Mouse (Mus musculus) 3T3-L1 (cell line): Measurements from ENCODE around the gene Ppp1r3c.
"Not testable (repeated sequence)": the region's sequence is repeated elsewhere in the genome, so short reads cannot be mapped to it uniquely, and the experiment has no call there.

Experiments
- DNase-seq: peaks from one replicate; pipeline ENCODE4 v3.0.0-alpha.2; 2015; ENCODE audit warnings: low read depth, low spot score

The Ppp1r3c gene

GRCm38 (mm10) chr19:36736537-36736936 is at the start of gene Ppp1r3c:
Ppp1r3c (minus strand) TSS chr19:36736653.
- peak; percentile 83 for DNase-seq

DNA sequence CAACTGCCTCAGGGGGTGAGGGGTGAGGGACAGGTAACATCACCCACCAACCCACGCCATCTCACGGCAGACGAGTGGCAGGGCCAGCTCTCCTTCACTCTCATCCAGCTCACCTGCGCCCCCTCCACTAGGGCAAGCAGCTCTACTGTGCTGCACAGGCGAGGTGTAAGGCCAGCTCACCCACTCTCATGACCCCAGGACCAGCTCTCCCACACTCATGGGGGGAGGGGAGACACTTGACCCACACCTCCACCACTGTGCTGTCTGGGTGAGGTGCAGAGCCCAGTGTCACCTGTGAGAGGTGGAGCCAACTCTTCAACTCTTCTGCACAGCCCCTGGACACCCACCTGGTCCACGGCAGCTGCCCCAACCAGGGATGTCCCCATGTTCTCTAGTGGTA is 46.7 kb upstream of the Ppp1r3c start:
- no peak for DNase-seq

DNA sequence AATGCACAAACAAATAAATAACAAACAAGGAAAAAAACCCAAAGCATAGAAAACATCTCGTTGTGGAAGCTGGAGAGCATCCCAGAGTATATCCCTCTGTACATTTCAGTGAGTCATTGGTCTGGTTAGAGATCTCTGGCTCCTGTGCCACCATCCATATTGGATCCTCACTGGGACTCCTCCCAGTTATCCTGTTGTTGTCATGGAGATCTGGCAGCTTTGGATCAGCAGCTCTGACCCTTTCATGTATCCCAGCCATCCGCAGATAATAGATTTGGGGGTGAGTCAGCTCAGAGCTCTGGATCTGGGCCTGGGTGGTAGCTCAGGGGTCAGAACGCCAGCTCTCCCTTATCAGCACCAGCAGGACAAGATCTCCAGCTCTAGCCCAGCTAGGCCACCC is 46.1 kb upstream of the Ppp1r3c start:
- DNase-seq = peak; percentile 81

GRCm38 (mm10) chr19:36781996-36782395 is 45.5 kb upstream of the Ppp1r3c start:
- DNase-seq = peak; percentile 40

GRCm38 (mm10) chr19:36780375-36780774 is 43.9 kb upstream of the Ppp1r3c start:
- no peak for DNase-seq

DNA sequence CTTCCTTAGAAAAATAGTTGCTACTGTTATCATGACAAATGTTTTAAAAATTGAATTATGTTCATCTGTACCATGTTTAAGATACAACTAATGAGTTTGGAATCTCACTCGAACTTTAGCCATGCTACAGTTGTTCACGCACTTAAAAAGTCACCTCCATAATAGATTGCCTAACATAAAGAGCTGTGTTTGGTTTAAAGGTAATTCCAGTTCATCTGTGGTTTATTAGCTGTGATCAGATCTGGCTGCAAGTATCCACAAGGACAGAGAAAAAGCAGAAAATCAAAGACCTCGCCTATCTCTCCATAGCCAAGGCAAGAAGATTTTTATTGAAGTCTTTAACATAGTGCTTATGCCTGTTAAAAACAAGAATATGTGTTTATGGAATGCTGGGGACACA is 43.3 kb upstream of the Ppp1r3c start:
- DNase-seq = no peak

GRCm38 (mm10) chr19:36775531-36775930 is 39.1 kb upstream of the Ppp1r3c start:
- no peak for DNase-seq

- no peak for DNase-seq
Measured at GRCm38 (mm10) chr19:36773716-36774459, 37.4 kb upstream of the Ppp1r3c start.

- no peak for DNase-seq
Measured at GRCm38 (mm10) chr19:36768084-36768483, 31.6 kb upstream of the Ppp1r3c start.

DNA sequence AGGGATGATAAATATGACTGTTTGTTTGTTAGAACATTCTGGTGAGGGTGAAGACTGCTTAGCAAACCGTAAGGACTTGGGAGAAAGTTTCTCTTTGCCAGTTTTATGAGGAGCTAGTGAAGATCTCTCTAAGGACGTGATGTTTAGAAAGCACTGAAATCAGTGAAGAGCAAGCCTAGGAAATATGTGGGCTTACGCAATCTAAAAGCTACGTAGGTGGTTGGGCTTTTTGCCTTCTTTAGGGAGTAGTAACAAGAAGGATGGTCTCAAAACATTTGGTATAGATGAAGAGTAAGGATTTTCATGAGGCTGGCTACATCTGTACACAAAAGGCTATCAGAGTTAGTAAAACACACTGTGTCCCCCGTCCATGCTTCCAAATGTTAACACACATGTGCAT is 28.0 kb upstream of the Ppp1r3c start:
- peak; percentile 22 for DNase-seq

DNA sequence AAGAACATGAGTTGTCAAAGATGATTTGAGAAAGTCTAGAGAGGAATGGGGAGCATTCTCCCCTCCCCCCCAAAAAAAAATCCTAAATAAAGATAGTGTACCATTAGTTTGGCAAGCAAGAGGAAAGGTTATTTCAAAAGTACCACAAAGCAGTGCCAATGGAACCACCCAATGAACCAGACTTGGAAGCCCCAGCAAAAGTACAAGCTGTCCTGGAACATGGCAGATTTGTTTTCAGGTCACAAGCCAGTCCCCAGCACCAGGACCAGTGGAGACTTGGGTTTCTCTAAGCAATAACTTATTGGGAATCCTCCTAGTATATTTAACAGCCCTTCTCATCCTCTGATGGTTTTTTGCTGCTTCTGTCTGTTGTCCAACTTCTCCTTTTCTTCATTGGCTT is 12.5 kb upstream of the Ppp1r3c start:
- no peak for DNase-seq

GRCm38 (mm10) chr19:36742331-36742730 is 5.9 kb upstream of the Ppp1r3c start:
- DNase-seq = no peak

GRCm38 (mm10) chr19:36739566-36740211 is 3.2 kb upstream of the Ppp1r3c start:
- peak; percentile 55 for DNase-seq

- DNase-seq = peak; percentile 25
Measured at GRCm38 (mm10) chr19:36738009-36738408, 1.6 kb upstream of the Ppp1r3c start.

DNA sequence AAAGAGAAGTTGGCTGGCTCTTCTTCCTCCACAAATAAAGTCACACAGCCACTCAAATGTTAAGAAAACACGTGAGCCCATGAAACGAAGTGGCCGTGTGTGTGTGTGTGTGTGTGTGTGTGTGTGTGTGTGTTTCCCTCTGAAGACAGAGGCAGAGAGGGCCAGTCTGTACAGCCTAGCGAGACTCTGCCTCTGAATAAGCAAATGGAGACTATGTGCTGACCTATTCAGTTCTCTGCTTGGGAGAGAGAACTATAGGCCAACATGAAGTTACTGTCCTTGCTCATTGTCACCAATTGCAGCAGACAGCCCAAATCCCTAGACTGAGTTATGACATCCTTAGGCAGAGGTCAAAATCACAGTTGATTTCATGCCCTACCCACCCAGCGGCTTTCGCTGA is 634 bp upstream of the Ppp1r3c start:
- no peak for DNase-seq

GRCm38 (mm10) chr19:36734308-36735038 is 2.0 kb downstream of the Ppp1r3c start:
- DNase-seq = no peak

GRCm38 (mm10) chr19:36733191-36733943 is 3.1 kb downstream of the Ppp1r3c start:
- DNase-seq = no peak

- DNase-seq = no peak
Measured at GRCm38 (mm10) chr19:36731310-36731709, 5.1 kb downstream of the Ppp1r3c start.

- DNase-seq = not testable (repeated sequence)
Measured at GRCm38 (mm10) chr19:36730414-36730813, 6.0 kb downstream of the Ppp1r3c start.

DNA sequence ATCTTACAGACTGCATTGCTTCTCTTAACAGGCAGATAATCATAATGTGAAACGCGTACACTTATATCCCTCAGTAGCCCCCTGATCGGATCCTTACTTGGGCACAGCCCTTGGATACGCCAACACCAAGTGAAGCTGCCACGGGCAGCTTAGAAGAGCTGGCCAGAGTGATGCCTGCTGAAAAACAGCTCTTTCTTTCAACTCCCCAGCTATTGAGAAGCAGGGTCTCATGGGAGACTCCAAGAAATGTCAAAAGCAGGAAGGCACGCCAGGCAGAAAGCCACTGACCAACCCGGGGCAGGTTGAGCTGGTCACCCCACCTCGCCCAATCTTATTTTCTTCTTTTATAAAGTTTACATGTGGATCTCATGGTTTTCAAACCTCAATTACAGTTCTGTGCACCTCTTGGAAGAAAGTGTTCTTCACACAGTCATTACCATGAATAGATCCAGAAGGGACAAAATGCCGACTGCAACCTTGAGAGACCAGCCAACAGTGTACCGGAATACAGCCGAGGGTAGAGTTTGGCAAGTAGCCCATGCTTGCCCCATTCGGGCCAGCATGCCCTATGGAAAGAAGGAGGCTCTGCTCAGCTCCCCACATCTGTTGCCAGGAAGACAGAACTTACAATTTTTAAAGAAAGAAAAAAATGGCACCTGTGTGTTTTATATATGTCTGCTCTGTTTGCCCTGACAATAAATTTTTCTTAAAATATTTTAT is 7.6 kb downstream of the Ppp1r3c start:
- no peak for DNase-seq

GRCm38 (mm10) chr19:36724970-36725369 is 11.5 kb downstream of the Ppp1r3c start:
- no peak for DNase-seq
